Mouse (Mus musculus) ES-E14 (cell line): ENCODE measurements at regions not wholly inside any gene's neighbourhood (a gene's known extent, or its start where the extent isn't known, plus 50 kb on each side); places are given as distances from the start of the nearest gene placed in this dataset.

Experiments used
- DNase-seq: peaks from one replicate; pipeline ENCODE4 v3.0.0-alpha.2; 2013; ENCODE audit warnings: low read depth, low spot score
- H3K27ac ChIP-seq: 2 replicates; pipeline ENCODE4 v1.5.1; 2012; ENCODE audit warnings: low read depth, mild to moderate bottlenecking, low read length, moderate library complexity, mixed read lengths; ENCODE audit not compliant: poor library complexity, insufficient read depth, severe bottlenecking
- H3K36me3 ChIP-seq: 2 replicates; pipeline ENCODE4 v1.6.1; 2012; ENCODE audit warnings: mild to moderate bottlenecking, low read length, moderate library complexity, mixed read lengths; ENCODE audit not compliant: control insufficient read depth, poor library complexity, insufficient read depth, severe bottlenecking
- H3K4me1 ChIP-seq, 2 experiments: fragments of 150-350 bp in 1 of 2; sonication (generic) in 1 of 2; 2 replicates each; pipeline ENCODE4 v1.6.1; 2012; ENCODE audit warnings: low read length in 2 of 2, mild to moderate bottlenecking in 1 of 2, mixed read lengths in 1 of 2; ENCODE audit not compliant: control insufficient read depth in 2 of 2, insufficient read depth in 2 of 2, poor library complexity in 1 of 2
- H3K4me3 ChIP-seq, 2 experiments: fragments of 150-350 bp in 1 of 2; sonication (generic) in 1 of 2; 2 replicates each; pipeline ENCODE4 v1.5.1; 2012; ENCODE audit warnings: low read length in 2 of 2, low read depth in 1 of 2, mild to moderate bottlenecking in 1 of 2, mixed read lengths in 1 of 2; ENCODE audit not compliant: insufficient read depth in 1 of 2, poor library complexity in 1 of 2, severe bottlenecking in 1 of 2
- H3K9ac ChIP-seq: 2 replicates; pipeline ENCODE4 v1.6.1; 2012; ENCODE audit warnings: low read depth, mild to moderate bottlenecking, low read length, mixed read lengths; ENCODE audit not compliant: poor library complexity, insufficient read depth, severe bottlenecking
- H3K9me3 ChIP-seq: fragments of 150-350 bp; sonication (generic); 2 replicates; pipeline ENCODE4 v1.6.1; 2012; ENCODE audit warnings: low read depth, mild to moderate bottlenecking, low read length; ENCODE audit not compliant: control insufficient read depth, insufficient read depth
- CHD2 ChIP-seq: IDR thresholded peaks from 2 replicates; pipeline ENCODE4 v1.6.1; 2014; ENCODE audit warnings: mild to moderate bottlenecking, low read depth, low read length, inconsistent platforms
- HCFC1 ChIP-seq: IDR thresholded peaks from 2 replicates; pipeline ENCODE4 v1.6.1; 2012; ENCODE audit warnings: low read length, inconsistent platforms, borderline replicate concordance; ENCODE audit not compliant: insufficient read depth
- MAFK ChIP-seq: IDR thresholded peaks from 2 replicates; pipeline ENCODE4 v1.6.1; 2014; ENCODE audit warnings: mild to moderate bottlenecking, low read depth, low read length, inconsistent platforms; ENCODE audit not compliant: insufficient read depth
- ZC3H11A ChIP-seq: IDR thresholded peaks from 2 replicates; pipeline ENCODE4 v1.6.1; 2012; ENCODE audit warnings: low read depth, mild to moderate bottlenecking, inconsistent platforms, low read length, borderline replicate concordance
- ZNF384 ChIP-seq: IDR thresholded peaks from 2 replicates; pipeline ENCODE4 v1.6.1; 2012; ENCODE audit warnings: low read depth, low read length, inconsistent platforms
- in situ Hi-C, 2 experiments: fragments of 600-800 bp; cut with MboI; formaldehyde crosslinking; loops; one replicate each; pipeline ENCODE4 v1.15.1; 2025; ENCODE audit warnings: low sequenced_read_pairs in 2 of 2, inconsistent platforms in 1 of 2; ENCODE audit not compliant: unreplicated experiment in 2 of 2

DNA sequence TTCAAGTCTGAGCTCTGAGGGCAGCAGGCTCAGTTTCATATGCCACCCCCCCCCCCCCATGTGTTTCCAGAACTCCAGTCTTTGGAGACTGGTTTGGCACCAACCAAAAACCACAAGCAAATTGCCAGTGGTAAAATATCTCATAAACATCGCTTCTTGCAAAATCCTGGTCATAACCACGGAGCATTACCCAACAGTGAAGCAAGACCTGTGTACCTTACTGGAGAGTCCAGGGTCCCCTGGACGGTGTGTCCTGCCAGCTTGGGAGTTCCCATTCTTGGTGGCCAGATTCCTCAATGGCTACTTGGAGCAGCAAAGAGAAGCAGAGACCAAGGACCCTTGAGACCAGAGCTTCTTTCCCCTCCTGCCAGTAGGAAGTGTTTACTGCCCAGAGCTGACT lies 198.7 kb upstream of the Rtl1 start:
- no peak overlapping the region for H3K9ac ChIP-seq
- in situ Hi-C loops, result no loop called here
- H3K4me3 ChIP-seq, result no peak overlapping the region
- DNase-seq, result no peak
- H3K36me3 ChIP-seq, result no peaks in the 10 kb centered on the region
- H3K4me1 ChIP-seq, result no peaks in the 10 kb centered on the region
- no peak overlapping the region for H3K27ac ChIP-seq
- TF ChIP-seq HCFC1, result no peak
- no peak for TF ChIP-seq CHD2
- no peak for TF ChIP-seq ZC3H11A
- TF ChIP-seq ZNF384, result no peak
- no peak for TF ChIP-seq MAFK
- no peaks in the 10 kb centered on the region for H3K9me3 ChIP-seq

DNA sequence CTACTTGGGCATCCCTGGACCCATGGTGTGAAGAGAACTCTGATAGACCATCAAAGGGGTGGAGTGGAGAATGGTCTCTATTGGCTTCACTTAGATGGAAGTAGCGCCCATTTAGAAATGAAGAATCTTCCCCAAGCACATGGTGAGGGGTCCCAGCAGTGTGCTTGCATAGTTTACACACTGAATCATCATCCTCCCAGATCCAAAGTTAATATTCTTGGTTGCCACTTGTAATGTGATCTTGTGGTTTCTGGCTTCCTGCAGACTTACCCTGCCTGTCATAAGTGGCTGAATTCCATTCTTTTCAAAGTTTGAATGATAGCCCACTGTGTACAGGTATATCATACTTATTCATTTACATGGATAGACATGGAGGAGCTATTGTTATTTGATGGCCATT lies 199.3 kb upstream of the Rtl1 start:
- no peak for TF ChIP-seq HCFC1
- TF ChIP-seq CHD2, result no peak
- no peak for TF ChIP-seq ZC3H11A
- TF ChIP-seq ZNF384, result no peak
- TF ChIP-seq MAFK, result no peak
- in situ Hi-C loops, result no loop called here
- DNase-seq, result no peak
- no peaks in the 10 kb centered on the region for H3K36me3 ChIP-seq
- no peaks in the 10 kb centered on the region for H3K9me3 ChIP-seq
- H3K27ac ChIP-seq, result no peak overlapping the region
- no peak overlapping the region for H3K4me3 ChIP-seq
- no peak overlapping the region for H3K9ac ChIP-seq
- no peaks in the 10 kb centered on the region for H3K4me1 ChIP-seq

GRCm38 (mm10) chr12:109827241-109827915 lies 227.2 kb upstream of the Rtl1 start:
- Histone ChIP-seq H3K9ac (no peak overlapping the region), H3K4me1 (no peaks in the 10 kb centered on the region), H3K9me3 (peaks cover 7% of the 10 kb centered on the region; the same call in 1 of the 2 replicates), H3K36me3 (no peaks in the 10 kb centered on the region), H3K27ac (no peak overlapping the region), H3K4me3 (no peak overlapping the region)
- DNase-seq, result no peak
- TF ChIP-seq MAFK (no peak), ZNF384 (no peak), CHD2 (no peak), HCFC1 (no peak), ZC3H11A (no peak)
- in situ Hi-C loops, result no loop called here

- Histone ChIP-seq H3K27ac (no peak overlapping the region), H3K9ac (no peak overlapping the region), H3K36me3 (no peaks in the 10 kb centered on the region), H3K4me1 (no peaks in the 10 kb centered on the region), H3K4me3 (no peak overlapping the region), H3K9me3 (no peaks in the 10 kb centered on the region)
- TF ChIP-seq CHD2 (no peak), ZNF384 (no peak), HCFC1 (no peak), MAFK (no peak), ZC3H11A (no peak)
- in situ Hi-C loops, result no loop called here
- no peak for DNase-seq
These were observed 230.3 kb upstream of the Rtl1 start for GRCm38 (mm10) chr12:109830303-109831020.

GRCm38 (mm10) chr12:109832964-109833363 lies 232.8 kb upstream of the Rtl1 start:
- in situ Hi-C loops, result no loop called here
- no peak overlapping the region for H3K4me3 ChIP-seq

More at GRCm38 (mm10) chr12:109832964-109833363, 232.8 kb upstream of the Rtl1 start:
- TF ChIP-seq ZC3H11A (no peak), MAFK (no peak), HCFC1 (no peak), CHD2 (no peak), ZNF384 (no peak)
- Histone ChIP-seq H3K4me1 (no peaks in the 10 kb centered on the region), H3K9me3 (no peaks in the 10 kb centered on the region), H3K36me3 (no peaks in the 10 kb centered on the region), H3K27ac (no peak overlapping the region), H3K9ac (no peak overlapping the region)
- no peak for DNase-seq
